ENCODE assay signal across 8 mouse cellular contexts in the genomic region with DNA sequence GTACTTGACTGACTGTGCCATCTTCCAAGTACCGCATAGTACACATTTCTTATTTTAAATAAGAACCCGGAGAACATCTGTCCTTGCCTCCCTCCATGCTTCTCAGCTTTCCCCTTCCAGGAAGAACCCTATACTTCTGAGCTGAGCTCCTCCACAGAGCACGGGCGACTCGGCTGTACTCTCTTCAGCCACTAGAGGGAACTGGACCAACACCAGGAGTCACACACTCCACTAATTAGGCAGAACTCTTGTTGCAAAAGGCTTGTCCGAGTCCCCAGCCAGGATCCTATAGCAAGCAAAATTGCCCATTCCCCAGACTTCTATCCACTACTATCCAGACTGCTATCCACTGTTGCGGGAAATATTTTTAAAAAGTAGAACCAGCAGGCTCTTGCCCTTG. TPM values are rescaled to one million over a fixed set of nuclear protein-coding genes. Genes with fewer than 3 reads are reported as not detected.
DNase-seq lines count a peak whose midpoint lies in the region; TF ChIP-seq lines count a peak whose summit lies in the region.

No protein-coding gene starts in this region.

- H3K4me3 ChIP-seq in embryonic facial prominence, embryonic 10.5 days, result no peak overlapping the region
- no peak overlapping the region for H3K4me3 ChIP-seq in lung, adult 2 months (replicated peaks; ENCODE audit: extremely low read depth, low read depth, low read length)
- no peak overlapping the region for H3K4me3 ChIP-seq in olfactory bulb, adult 2 months (ENCODE audit: insufficient read depth, low read depth, low read length)

- H3K9me3 ChIP-seq in embryonic facial prominence, embryonic 10.5 days, result no peaks in the 10 kb centered on the region

- H3K36me3 ChIP-seq in embryonic facial prominence, embryonic 10.5 days (replicated peaks), result no peaks in the 10 kb centered on the region

- peaks cover 6% of the 10 kb centered on the region; the same call in 1 of the 2 replicates for H3K4me1 ChIP-seq in embryonic facial prominence, embryonic 10.5 days
- H3K4me1 ChIP-seq in lung, adult 2 months (ENCODE audit: control insufficient read depth, insufficient read depth, low read length), result no peaks in the 10 kb centered on the region
- H3K4me1 ChIP-seq in olfactory bulb, adult 2 months (ENCODE audit: control insufficient read depth, insufficient read depth, low read length), result no peaks in the 10 kb centered on the region

- H3K27me3 ChIP-seq in embryonic facial prominence, embryonic 10.5 days (replicated peaks; ENCODE audit: low read depth, poor library complexity, severe bottlenecking), result no peaks in the 10 kb centered on the region

- intact Hi-C loops in heart, postnatal 36 days (cut with DNase I), result loop anchor here (2.0 kb wide), 2 partner anchors 163 to 235 kb away; no protein-coding TSS in a partner anchor

- H3K27ac ChIP-seq in embryonic facial prominence, embryonic 10.5 days (replicated peaks), result no peak overlapping the region
- H3K27ac ChIP-seq in olfactory bulb, adult 2 months (ENCODE audit: insufficient read depth, low read depth, low read length), result no peak overlapping the region

- DNase-seq in CD4-positive, CD25-positive, alpha-beta regulatory T cell, adult 2 months (ENCODE audit: low read depth, low spot score), result peak; percentile 38
- DNase-seq in adrenal gland, adult 2 months, result peak; percentile 56
- peak; percentile 74 for DNase-seq in embryonic facial prominence, embryonic 10.5 days (ENCODE audit: low spot score)
- DNase-seq in heart, postnatal 36 days, result peak; percentile 15 to 23
- DNase-seq in kidney, postnatal 36 days, result peak; percentile 17 to 69
- DNase-seq in lung, adult 2 months, result no peak
- no peak for DNase-seq in yolk sac, embryonic 10.5 days (ENCODE audit: low spot score)

- no peak for TF ChIP-seq POLR2A in lung, adult 2 months (IDR thresholded peaks at IDR 0.05; ENCODE audit: borderline replicate concordance, extremely low read depth, low read depth, low read length)
- TF ChIP-seq POLR2A in olfactory bulb, adult 2 months (IDR thresholded peaks at IDR 0.05; ENCODE audit: insufficient read depth, low read depth, low read length), result no peak

- WGBS in embryonic facial prominence, embryonic 10.5 days, result 13% methylated on average over 7 of the region's 7 CpGs
- 13% methylated on average over 7 of the region's 7 CpGs for WGBS in lung, adult 2 months
- WGBS in olfactory bulb, adult 2 months, result 13% methylated on average over 7 of the region's 7 CpGs

- peak; percentile 56 for TF ChIP-seq CTCF in lung, adult 2 months (IDR thresholded peaks at IDR 0.05; ENCODE audit: insufficient read depth, low read length)
- 0 out of 2 replicates have a peak, but pooled peaks have one; percentile 14 for TF ChIP-seq CTCF in olfactory bulb, adult 2 months (IDR thresholded peaks at IDR 0.05; ENCODE audit: insufficient read depth, low read depth, low read length)

RNA-seq across cellular contexts. Expression of gene Phactr3, which starts 16.8 kb away (rescaled TPM):
- total RNA-seq in adrenal gland, adult 2 months (2021), result 1 to 10 TPM in 1 of 2 experiments, under 1 TPM in 1; 0.98 to 1.3 TPM
- 0.59 and 0.67 TPM in 2 replicates for polyA plus RNA-seq in adrenal gland, adult 2 months (2012; rRNA removed)
- polyA plus RNA-seq in embryonic facial prominence, embryonic 10.5 days (2016; fragmentation: Nextera tagmentation; extraction: Ambion mirVana), result 3.8 and 4.6 TPM in 2 replicates
- total RNA-seq in heart, postnatal 36 days (2021), result 1 to 10 TPM in 1 of 2 experiments, under 1 TPM in 1; 0.97 to 1.5 TPM
- polyA plus RNA-seq in lung, adult 2 months (2012; rRNA removed), result 0.20 and 0.38 TPM in 2 replicates
- polyA plus RNA-seq in olfactory bulb, adult 2 months (2012; ENCODE audit: insufficient read depth, insufficient read length, low replicate concordance, missing spikeins), result not detected in 2 replicates

RNA-seq across cellular contexts. Expression of gene Zfp931, which starts 23.7 kb away (rescaled TPM):
- total RNA-seq in adrenal gland, adult 2 months (2021), result 10 to 100 TPM; 31.3 to 37.6 TPM
- 0.15 and 0.29 TPM in 2 replicates for polyA plus RNA-seq in adrenal gland, adult 2 months (2012; rRNA removed)
- 16.5 and 17.7 TPM in 2 replicates for polyA plus RNA-seq in embryonic facial prominence, embryonic 10.5 days (2016; fragmentation: Nextera tagmentation; extraction: Ambion mirVana)
- total RNA-seq in heart, postnatal 36 days (2021), result 10 to 100 TPM; 10.7 to 12.2 TPM
- polyA plus RNA-seq in lung, adult 2 months (2012; rRNA removed), result 0.70 and 1.2 TPM in 2 replicates
- not detected in 2 replicates for polyA plus RNA-seq in olfactory bulb, adult 2 months (2012; ENCODE audit: insufficient read depth, insufficient read length, low replicate concordance, missing spikeins)

Comparison
In these comparisons a context has a peak if more than half of its experiments do, and no peak if none do; other contexts are left out.
1. DNase-seq: peak in CD4-positive, CD25-positive, alpha-beta regulatory T cell, adult 2 months (single experiment), adrenal gland, adult 2 months (single experiment), embryonic facial prominence, embryonic 10.5 days (single experiment), heart, postnatal 36 days (2 of 2) and kidney, postnatal 36 days (2 of 2); none in lung, adult 2 months (single experiment) and yolk sac, embryonic 10.5 days (single experiment).